Mouse (Mus musculus) intestine, embryonic 15.5 days (tissue): Measurements from ENCODE around the gene Ptpa. TPM values are rescaled to one million over a fixed set of nuclear protein-coding genes. Genes with fewer than 3 reads are reported as not detected.

ENCODE experiments used
- ATAC-seq: fragments of 200-750 bp; cut with Nextera tagmentation; 2 replicates; pipeline ENCODE4 v1.8.0; 2017; ENCODE audit warnings: moderate TSS enrichment, moderate library complexity
- H3K27ac ChIP-seq: fragments of 300-500 bp; sonication (generic); 2 replicates; pipeline ENCODE4 v1.5.1; 2015; ENCODE audit warnings: mild to moderate bottlenecking, inconsistent platforms
- H3K27me3 ChIP-seq: fragments of 300-500 bp; sonication (generic); replicated peaks from 2 replicates; pipeline ENCODE4 v1.6.1; 2015; ENCODE audit warnings: inconsistent platforms
- H3K36me3 ChIP-seq: fragments of 300-500 bp; sonication (generic); 2 replicates; pipeline ENCODE4 v1.6.1; 2015; ENCODE audit warnings: inconsistent platforms
- H3K4me1 ChIP-seq: fragments of 300-500 bp; sonication (generic); replicated peaks from 2 replicates; pipeline ENCODE4 v1.6.1; 2015; ENCODE audit warnings: inconsistent platforms
- H3K4me2 ChIP-seq: fragments of 300-500 bp; sonication (generic); replicated peaks from 2 replicates; pipeline ENCODE4 v1.6.1; 2015; ENCODE audit warnings: mild to moderate bottlenecking, inconsistent platforms
- H3K4me3 ChIP-seq: fragments of 300-500 bp; sonication (generic); replicated peaks from 2 replicates; pipeline ENCODE4 v1.5.1; 2015; ENCODE audit warnings: inconsistent platforms
- H3K9ac ChIP-seq: fragments of 300-500 bp; sonication (generic); 2 replicates; pipeline ENCODE4 v1.6.1; 2015; ENCODE audit warnings: inconsistent platforms
- H3K9me3 ChIP-seq: fragments of 300-500 bp; sonication (generic); 2 replicates; pipeline ENCODE4 v1.6.1; 2016; ENCODE audit warnings: inconsistent platforms
- WGBS: fragments of 180-500 bp; shearing (Covaris S2); methylation state at CpG from one replicate; pipeline ENCODE4 v1.1.7; 2015; 5-methylcytosine and 5-hydroxymethylcytosine counted together
- polyA plus RNA-seq: library from polyadenylated mRNA; unstranded; fragments of >200 nt; fragmentation: Nextera tagmentation; extraction: Ambion mirVana; gene quantifications from 2 replicates; pipeline ENCODE4 v1.2.1, GENCODE M21; 2015

Gene Ptpa
- polyA plus RNA-seq, 1 experiment from 2014 or later, result 117 TPM

GRCm38 (mm10) chr2:30419112-30419511, 3.3 kb downstream of the Ptpa start:
- Histone ChIP-seq H3K27me3 (no peaks in the 10 kb centered on the region), H3K36me3 (0 out of 2 replicates have a peak, but pooled peaks cover 2% of the 10 kb centered on the region), H3K4me3 (no peak overlapping the region), H3K4me2 (peak overlapping the region; percentile 33; the same call in 1 of the 2 replicates), H3K9me3 (no peaks in the 10 kb centered on the region), H3K9ac (peak overlapping the region; percentile 31; the same call in 1 of the 2 replicates), H3K4me1 (peaks cover 28% of the 10 kb centered on the region), H3K27ac (peak overlapping the region; percentile 24; the same call in 1 of the 2 replicates)
- 25% methylated on average over 10 of the region's 10 CpGs for WGBS
- ATAC-seq, result no peak

- ATAC-seq, result no peak
- Histone ChIP-seq H3K4me3 (no peak overlapping the region), H3K9me3 (no peaks in the 10 kb centered on the region), H3K27me3 (no peaks in the 10 kb centered on the region), H3K36me3 (peaks cover 4% of the 10 kb centered on the region; the same call in 1 of the 2 replicates), H3K4me1 (peaks cover 20% of the 10 kb centered on the region), H3K4me2 (no peak overlapping the region), H3K9ac (no peak overlapping the region), H3K27ac (no peak overlapping the region)
- 76% methylated on average over 4 of the region's 4 CpGs for WGBS
These were observed 5.6 kb downstream of the Ptpa start for GRCm38 (mm10) chr2:30421432-30421831.

DNA sequence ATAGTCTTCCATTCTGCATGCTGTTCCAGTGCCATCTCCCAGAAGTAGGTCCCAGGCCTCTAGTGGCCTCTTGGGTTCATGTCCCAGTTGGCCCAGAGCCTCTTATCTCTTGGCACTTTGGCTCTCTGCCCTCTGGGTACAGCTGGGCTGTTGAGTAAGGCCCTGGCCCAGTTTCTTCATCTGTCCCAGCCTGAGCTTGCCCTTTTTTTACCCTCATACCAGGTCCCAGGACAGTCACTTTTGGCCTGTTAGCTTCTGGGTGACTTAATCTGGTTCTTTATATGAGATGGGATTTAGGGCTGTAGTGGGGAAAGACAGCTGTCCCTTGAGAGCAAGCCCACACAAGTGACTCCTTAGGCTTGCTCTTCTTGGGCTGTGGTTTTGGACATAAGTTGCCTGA, 13.3 kb downstream of the Ptpa start:
- Histone ChIP-seq H3K4me3 (no peak overlapping the region), H3K27me3 (no peaks in the 10 kb centered on the region), H3K4me1 (no peaks in the 10 kb centered on the region), H3K9me3 (no peaks in the 10 kb centered on the region), H3K36me3 (peaks cover 55% of the 10 kb centered on the region), H3K4me2 (no peak overlapping the region), H3K9ac (no peak overlapping the region), H3K27ac (no peak overlapping the region)
- ATAC-seq, result no peak

GRCm38 (mm10) chr2:30435326-30436155, 19.7 kb downstream of the Ptpa start:
- Histone ChIP-seq H3K36me3 (peaks cover 58% of the 10 kb centered on the region), H3K27ac (0 out of 2 replicates have a peak overlapping the region, but pooled peaks have one; percentile 6), H3K27me3 (no peaks in the 10 kb centered on the region), H3K4me1 (peaks cover 14% of the 10 kb centered on the region), H3K4me3 (no peak overlapping the region), H3K4me2 (no peak overlapping the region), H3K9ac (no peak overlapping the region), H3K9me3 (no peaks in the 10 kb centered on the region)
- WGBS, result 52% methylated on average over 5 of the region's 5 CpGs
- ATAC-seq, result peak; percentile 83

GRCm38 (mm10) chr2:30436156-30436545, 20.3 kb downstream of the Ptpa start:
- Histone ChIP-seq H3K27me3 (no peaks in the 10 kb centered on the region), H3K4me2 (no peak overlapping the region), H3K9ac (no peak overlapping the region), H3K4me1 (peaks cover 20% of the 10 kb centered on the region), H3K36me3 (peaks cover 53% of the 10 kb centered on the region), H3K4me3 (no peak overlapping the region), H3K27ac (0 out of 2 replicates have a peak overlapping the region, but pooled peaks have one; percentile 6), H3K9me3 (no peaks in the 10 kb centered on the region)
- 65% methylated on average over 5 of the region's 5 CpGs for WGBS
- peak; percentile 63 for ATAC-seq

DNA sequence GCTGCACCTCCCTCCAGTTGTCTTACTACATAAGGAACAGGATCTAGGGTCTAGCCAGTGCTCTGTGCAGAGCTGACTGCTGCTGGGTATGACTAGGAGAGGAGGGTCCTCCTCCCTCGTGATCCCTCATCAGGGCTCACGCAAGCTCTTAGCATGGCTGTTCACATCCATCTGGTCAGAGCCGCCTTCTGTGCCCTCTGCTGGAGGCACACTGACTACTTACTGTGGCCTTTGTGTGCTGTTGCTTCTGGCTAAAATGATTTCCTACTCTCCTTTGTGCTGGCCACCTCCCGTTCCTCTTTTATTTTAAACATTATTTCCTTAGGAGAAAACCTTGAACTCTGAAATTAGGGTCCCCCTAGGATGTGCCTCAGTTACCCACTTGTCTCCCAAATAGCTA, 21.0 kb downstream of the Ptpa start:
- Histone ChIP-seq H3K4me2 (no peak overlapping the region), H3K4me3 (no peak overlapping the region), H3K27me3 (no peaks in the 10 kb centered on the region), H3K9ac (no peak overlapping the region), H3K4me1 (peaks cover 25% of the 10 kb centered on the region), H3K36me3 (peaks cover 50% of the 10 kb centered on the region), H3K27ac (no peak overlapping the region), H3K9me3 (no peaks in the 10 kb centered on the region)
- no peak for ATAC-seq
- WGBS, result 79% methylated on average over 4 of the region's 4 CpGs

DNA sequence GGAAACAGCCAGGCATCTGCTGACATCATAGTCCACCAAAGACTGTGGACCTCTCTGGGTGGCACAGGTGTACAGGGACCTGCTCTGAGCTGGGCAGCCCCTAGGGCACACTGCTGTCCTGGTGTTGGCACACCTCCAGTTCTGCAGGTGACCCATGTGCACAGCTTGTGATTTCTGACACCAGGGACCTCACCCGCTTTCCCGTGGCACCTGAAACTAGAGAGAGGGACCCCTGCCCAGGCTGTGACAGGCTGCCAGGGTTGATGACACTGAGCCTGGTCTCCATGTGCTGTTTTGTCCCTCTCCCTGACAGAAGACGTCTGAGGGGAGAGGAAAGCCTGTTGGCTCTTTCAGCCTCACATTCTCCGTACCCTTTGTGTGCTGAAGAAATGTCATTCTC, 22.0 kb downstream of the Ptpa start:
- H3K4me1 ChIP-seq, result peaks cover 35% of the 10 kb centered on the region
- no peak for ATAC-seq
- no peak overlapping the region for H3K4me3 ChIP-seq
- H3K4me2 ChIP-seq, result no peak overlapping the region
- no peaks in the 10 kb centered on the region for H3K27me3 ChIP-seq
- H3K9ac ChIP-seq, result no peak overlapping the region
- peaks cover 44% of the 10 kb centered on the region for H3K36me3 ChIP-seq
- H3K9me3 ChIP-seq, result no peaks in the 10 kb centered on the region
- WGBS, result 89% methylated on average over 4 of the region's 4 CpGs
- no peak overlapping the region for H3K27ac ChIP-seq

DNA sequence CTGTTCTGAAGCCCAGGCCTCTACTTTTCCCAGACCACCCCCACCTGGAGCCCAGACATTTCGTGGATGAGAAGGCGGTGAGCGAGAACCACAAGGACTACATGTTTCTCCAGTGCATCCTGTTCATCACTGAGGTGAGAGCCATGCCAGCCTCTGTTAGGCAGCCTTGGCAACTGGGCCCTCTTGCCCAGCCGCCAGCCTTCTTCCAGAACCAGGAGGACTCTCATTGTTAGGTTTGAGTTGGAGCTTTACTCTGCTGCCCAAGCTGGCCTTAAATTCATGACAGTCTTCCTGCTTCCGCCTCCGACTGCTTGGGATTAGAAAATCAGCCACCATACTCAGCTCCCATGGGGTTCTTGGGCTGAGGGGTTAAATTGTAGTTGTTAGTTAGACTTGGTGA, 23.8 kb downstream of the Ptpa start:
- Histone ChIP-seq H3K27ac (peak overlapping the region; percentile 98), H3K9me3 (no peaks in the 10 kb centered on the region), H3K27me3 (no peaks in the 10 kb centered on the region), H3K4me2 (no peak overlapping the region), H3K4me1 (peaks cover 53% of the 10 kb centered on the region), H3K4me3 (no peak overlapping the region), H3K9ac (peak overlapping the region; percentile 1; the same call in 1 of the 2 replicates), H3K36me3 (peaks cover 35% of the 10 kb centered on the region)
- 92% methylated on average over 6 of the region's 6 CpGs for WGBS
- no peak for ATAC-seq

GRCm38 (mm10) chr2:30440211-30440700, 24.4 kb downstream of the Ptpa start:
- Histone ChIP-seq H3K27ac (peak overlapping the region; percentile 98), H3K4me2 (no peak overlapping the region)
- ATAC-seq, result no peak

GRCm38 (mm10) chr2:30440701-30441517, 25.1 kb downstream of the Ptpa start:
- no peaks in the 10 kb centered on the region for H3K9me3 ChIP-seq
- H3K4me3 ChIP-seq, result no peak overlapping the region
- peak overlapping the region; percentile 66 for H3K4me2 ChIP-seq
- no peaks in the 10 kb centered on the region for H3K27me3 ChIP-seq
- peak overlapping the region; percentile 98 for H3K27ac ChIP-seq
- peaks cover 65% of the 10 kb centered on the region for H3K4me1 ChIP-seq
- WGBS, result 11% methylated on average over 12 of the region's 12 CpGs
- H3K9ac ChIP-seq, result peak overlapping the region; percentile 40; the same call in 1 of the 2 replicates
- ATAC-seq, result peak; percentile 52
- peaks cover 34% of the 10 kb centered on the region for H3K36me3 ChIP-seq

More at GRCm38 (mm10) chr2:30440211-30440700, 24.4 kb downstream of the Ptpa start:
- Histone ChIP-seq H3K4me3 (no peak overlapping the region), H3K9me3 (no peaks in the 10 kb centered on the region), H3K9ac (peak overlapping the region; percentile 1), H3K36me3 (peaks cover 33% of the 10 kb centered on the region), H3K4me1 (peaks cover 59% of the 10 kb centered on the region), H3K27me3 (no peaks in the 10 kb centered on the region)
- WGBS, result 33% methylated on average over 3 of the region's 3 CpGs

DNA sequence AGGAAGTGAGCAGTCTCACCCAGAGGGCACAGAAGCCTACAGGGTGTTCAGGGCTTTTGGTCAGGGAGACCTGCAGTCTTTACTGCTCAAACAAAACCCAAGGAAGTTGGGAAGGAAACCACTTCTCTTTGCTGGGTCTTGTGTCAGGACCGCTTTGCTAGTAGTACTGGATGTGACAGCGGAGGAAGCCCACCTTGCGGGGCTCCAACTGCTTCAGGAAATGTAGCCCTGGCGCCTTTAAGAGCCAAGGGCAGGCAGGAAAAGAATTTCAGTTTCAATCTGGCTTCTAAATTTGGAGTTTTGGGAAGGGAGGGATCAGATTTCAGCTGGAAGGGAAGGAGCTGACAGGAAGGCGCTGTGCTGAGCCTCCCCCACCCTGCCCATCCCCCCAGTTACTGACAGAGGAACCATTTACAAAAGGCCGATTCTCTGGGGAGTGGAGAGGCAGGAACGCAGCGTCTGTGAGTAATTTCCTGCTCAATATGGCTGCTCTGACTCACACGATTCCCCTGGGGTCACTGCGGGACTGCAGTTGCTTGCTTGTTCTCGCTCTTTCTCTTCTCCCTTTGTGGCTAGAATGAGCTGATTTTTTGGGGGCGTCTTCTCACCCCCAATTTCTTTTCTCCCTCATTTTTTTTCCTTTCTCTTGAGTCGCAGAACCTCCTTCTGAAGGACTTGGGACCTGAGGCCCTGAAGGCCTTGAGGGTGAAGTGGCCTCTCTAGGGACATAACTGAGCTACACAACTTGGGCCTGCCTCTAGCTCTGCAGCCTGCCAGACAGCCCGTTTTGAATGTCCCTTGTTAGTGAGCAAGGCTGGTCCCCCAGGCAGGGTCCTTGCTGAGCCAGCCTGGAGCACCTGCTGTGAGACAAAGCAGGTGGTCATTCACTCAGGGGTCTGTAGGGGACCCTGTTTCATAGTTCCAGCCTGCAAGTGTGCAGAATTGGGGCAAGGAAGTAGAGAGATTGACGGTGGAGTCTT, 26.0 kb downstream of the Ptpa start:
- Histone ChIP-seq H3K27ac (peak overlapping the region; percentile 98), H3K4me2 (peak overlapping the region; percentile 66), H3K4me3 (peak overlapping the region; percentile 29), H3K36me3 (peaks cover 39% of the 10 kb centered on the region), H3K4me1 (peaks cover 69% of the 10 kb centered on the region), H3K27me3 (no peaks in the 10 kb centered on the region), H3K9ac (peak overlapping the region; percentile 40), H3K9me3 (no peaks in the 10 kb centered on the region)
- 8% methylated on average over 15 of the region's 15 CpGs for WGBS
- peak; percentile 70 for ATAC-seq
